Mouse (Mus musculus) ES-E14 (cell line): ENCODE measurements around the gene Wfikkn1. TPM values are rescaled to one million over a fixed set of nuclear protein-coding genes. Genes with fewer than 3 reads are reported as not detected.

Source experiments
- DNase-seq: peaks from one replicate; pipeline ENCODE4 v3.0.0-alpha.2; 2013; ENCODE audit warnings: low read depth, low spot score
- H3K27ac ChIP-seq: 2 replicates; pipeline ENCODE4 v1.5.1; 2012; ENCODE audit warnings: low read depth, mild to moderate bottlenecking, low read length, moderate library complexity, mixed read lengths; ENCODE audit not compliant: poor library complexity, insufficient read depth, severe bottlenecking
- H3K36me3 ChIP-seq: 2 replicates; pipeline ENCODE4 v1.6.1; 2012; ENCODE audit warnings: mild to moderate bottlenecking, low read length, moderate library complexity, mixed read lengths; ENCODE audit not compliant: control insufficient read depth, poor library complexity, insufficient read depth, severe bottlenecking
- H3K4me1 ChIP-seq, 2 experiments: fragments of 150-350 bp in 1 of 2; sonication (generic) in 1 of 2; 2 replicates each; pipeline ENCODE4 v1.6.1; 2012; ENCODE audit warnings: low read length in 2 of 2, mild to moderate bottlenecking in 1 of 2, mixed read lengths in 1 of 2; ENCODE audit not compliant: control insufficient read depth in 2 of 2, insufficient read depth in 2 of 2, poor library complexity in 1 of 2
- H3K4me3 ChIP-seq, 2 experiments: fragments of 150-350 bp in 1 of 2; sonication (generic) in 1 of 2; 2 replicates each; pipeline ENCODE4 v1.5.1; 2012; ENCODE audit warnings: low read length in 2 of 2, low read depth in 1 of 2, mild to moderate bottlenecking in 1 of 2, mixed read lengths in 1 of 2; ENCODE audit not compliant: insufficient read depth in 1 of 2, poor library complexity in 1 of 2, severe bottlenecking in 1 of 2
- H3K9ac ChIP-seq: 2 replicates; pipeline ENCODE4 v1.6.1; 2012; ENCODE audit warnings: low read depth, mild to moderate bottlenecking, low read length, mixed read lengths; ENCODE audit not compliant: poor library complexity, insufficient read depth, severe bottlenecking
- H3K9me3 ChIP-seq: fragments of 150-350 bp; sonication (generic); 2 replicates; pipeline ENCODE4 v1.6.1; 2012; ENCODE audit warnings: low read depth, mild to moderate bottlenecking, low read length; ENCODE audit not compliant: control insufficient read depth, insufficient read depth
- CHD2 ChIP-seq: IDR thresholded peaks from 2 replicates; pipeline ENCODE4 v1.6.1; 2014; ENCODE audit warnings: mild to moderate bottlenecking, low read depth, low read length, inconsistent platforms
- HCFC1 ChIP-seq: IDR thresholded peaks from 2 replicates; pipeline ENCODE4 v1.6.1; 2012; ENCODE audit warnings: low read length, inconsistent platforms, borderline replicate concordance; ENCODE audit not compliant: insufficient read depth
- MAFK ChIP-seq: IDR thresholded peaks from 2 replicates; pipeline ENCODE4 v1.6.1; 2014; ENCODE audit warnings: mild to moderate bottlenecking, low read depth, low read length, inconsistent platforms; ENCODE audit not compliant: insufficient read depth
- ZC3H11A ChIP-seq: IDR thresholded peaks from 2 replicates; pipeline ENCODE4 v1.6.1; 2012; ENCODE audit warnings: low read depth, mild to moderate bottlenecking, inconsistent platforms, low read length, borderline replicate concordance
- ZNF384 ChIP-seq: IDR thresholded peaks from 2 replicates; pipeline ENCODE4 v1.6.1; 2012; ENCODE audit warnings: low read depth, low read length, inconsistent platforms
- in situ Hi-C, 2 experiments: fragments of 600-800 bp; cut with MboI; formaldehyde crosslinking; loops; one replicate each; pipeline ENCODE4 v1.15.1; 2025; ENCODE audit warnings: low sequenced_read_pairs in 2 of 2, inconsistent platforms in 1 of 2; ENCODE audit not compliant: unreplicated experiment in 2 of 2
- total RNA-seq: library from RNA; depleted of rRNA; stranded (reverse); fragments of 300-350 nt; gene quantifications from 2 replicates; pipeline ENCODE4 v1.2.3, GENCODE M21; 2012

The Wfikkn1 gene
- total RNA-seq, 1 experiment = 3.3 TPM

- H3K4me3 ChIP-seq = peak within 1 kb of the TSS; percentile 95 to 97
- DNase-seq = no peak
- peaks cover 0 to 3% of the 10 kb centered on the region in 2 experiments; a peak in 1 of 4 replicates for H3K4me1 ChIP-seq
- H3K27ac ChIP-seq = peak within 1 kb of the TSS; percentile 73
- peaks cover 1% of the 10 kb centered on the region; the same call in 1 of the 2 replicates for H3K36me3 ChIP-seq
- in situ Hi-C loops = no loop called here
- H3K9ac ChIP-seq = peak within 1 kb of the TSS; percentile 92
- TF ChIP-seq HCFC1 (no peak; the same call in 1 of the 2 replicates), ZC3H11A (no peak), MAFK (no peak), CHD2 (no peak)
- no peaks in the 10 kb centered on the region for H3K9me3 ChIP-seq
Measured at GRCm38 (mm10) chr17:25919144-25919785, 38.6 kb upstream of the Wfikkn1 start, which contains the start of gene Rab40c. Rab40c (minus strand) TSS chr17:25919727.

- Histone ChIP-seq H3K9ac (peak overlapping the region; percentile 92), H3K27ac (no peak overlapping the region), H3K36me3 (peaks cover 1% of the 10 kb centered on the region; the same call in 1 of the 2 replicates), H3K4me3 (peak overlapping the region; percentile 95 to 97), H3K9me3 (no peaks in the 10 kb centered on the region), H3K4me1 (peaks cover 0 to 3% of the 10 kb centered on the region in 2 experiments; a peak in 1 of 4 replicates)
- DNase-seq = no peak
- in situ Hi-C loops = no loop called here
- TF ChIP-seq ZNF384 = no peak
- no peak for TF ChIP-seq MAFK
- no peak for TF ChIP-seq HCFC1
- no peak for TF ChIP-seq CHD2
- no peak for TF ChIP-seq ZC3H11A
Measured at GRCm38 (mm10) chr17:25918037-25918750, 37.5 kb upstream of the Wfikkn1 start.

GRCm38 (mm10) chr17:25916931-25917647, 36.4 kb upstream of the Wfikkn1 start:
- Histone ChIP-seq H3K4me3 (no peak overlapping the region), H3K27ac (no peak overlapping the region), H3K36me3 (peaks cover 1% of the 10 kb centered on the region; the same call in 1 of the 2 replicates), H3K9me3 (no peaks in the 10 kb centered on the region), H3K9ac (no peak overlapping the region), H3K4me1 (peaks cover 0 to 3% of the 10 kb centered on the region in 2 experiments; a peak in 1 of 4 replicates)
- DNase-seq = no peak
- in situ Hi-C loops = no loop called here
- TF ChIP-seq HCFC1 = no peak
- no peak for TF ChIP-seq MAFK
- TF ChIP-seq CHD2 = no peak
- no peak for TF ChIP-seq ZNF384
- no peak for TF ChIP-seq ZC3H11A

- H3K9me3 ChIP-seq = no peaks in the 10 kb centered on the region
- peaks cover 1% of the 10 kb centered on the region; the same call in 1 of the 2 replicates for H3K36me3 ChIP-seq
- in situ Hi-C loops = no loop called here
- peaks cover 2 to 3% of the 10 kb centered on the region in 2 experiments; a peak in 2 of 4 replicates for H3K4me1 ChIP-seq
- no peak for DNase-seq
- no peak overlapping the region for H3K4me3 ChIP-seq
- H3K27ac ChIP-seq = no peak overlapping the region
- TF ChIP-seq HCFC1 (no peak), MAFK (no peak), CHD2 (no peak), ZNF384 (no peak), ZC3H11A (no peak)
- H3K9ac ChIP-seq = no peak overlapping the region
Measured at GRCm38 (mm10) chr17:25914295-25914694, 33.6 kb upstream of the Wfikkn1 start.
